Mouse (Mus musculus) macrophage (primary cell): ENCODE results near the gene Npm3. TPM values are rescaled to one million over a fixed set of nuclear protein-coding genes. Genes with fewer than 3 reads are reported as not detected.

Experiments used
- H3K27ac ChIP-seq: fragments of 350-480 bp; formaldehyde crosslinking; 2 replicates; pipeline ENCODE4 v1.9.0; 2021
- H3K36me3 ChIP-seq: fragments of 350-480 bp; formaldehyde crosslinking; 2 replicates; pipeline ENCODE4 v1.9.0; 2021; ENCODE audit errors: inconsistent target
- H3K4me3 ChIP-seq: fragments of 350-480 bp; formaldehyde crosslinking; 2 replicates; pipeline ENCODE4 v1.9.0; 2021; ENCODE audit errors: inconsistent target
- H3K79me2 ChIP-seq: fragments of 350-480 bp; formaldehyde crosslinking; 2 replicates; pipeline ENCODE4 v1.9.0; 2021; ENCODE audit errors: inconsistent target
- WGBS: methylation state at CpG from one replicate; pipeline ENCODE4 v1.1.7; 2026; ENCODE audit warnings: inconsistent platforms; ENCODE audit not compliant: missing documents; 5-methylcytosine and 5-hydroxymethylcytosine counted together
- polyA plus RNA-seq: library from polyadenylated mRNA; stranded (reverse); fragments of 250-400 nt; gene quantifications from 3 replicates; pipeline ENCODE4 v1.2.4, GENCODE M21; 2018; ENCODE audit warnings: inconsistent platforms

The Npm3 gene
- polyA plus RNA-seq, 1 experiment from 2014 or later: 11.7 TPM

DNA sequence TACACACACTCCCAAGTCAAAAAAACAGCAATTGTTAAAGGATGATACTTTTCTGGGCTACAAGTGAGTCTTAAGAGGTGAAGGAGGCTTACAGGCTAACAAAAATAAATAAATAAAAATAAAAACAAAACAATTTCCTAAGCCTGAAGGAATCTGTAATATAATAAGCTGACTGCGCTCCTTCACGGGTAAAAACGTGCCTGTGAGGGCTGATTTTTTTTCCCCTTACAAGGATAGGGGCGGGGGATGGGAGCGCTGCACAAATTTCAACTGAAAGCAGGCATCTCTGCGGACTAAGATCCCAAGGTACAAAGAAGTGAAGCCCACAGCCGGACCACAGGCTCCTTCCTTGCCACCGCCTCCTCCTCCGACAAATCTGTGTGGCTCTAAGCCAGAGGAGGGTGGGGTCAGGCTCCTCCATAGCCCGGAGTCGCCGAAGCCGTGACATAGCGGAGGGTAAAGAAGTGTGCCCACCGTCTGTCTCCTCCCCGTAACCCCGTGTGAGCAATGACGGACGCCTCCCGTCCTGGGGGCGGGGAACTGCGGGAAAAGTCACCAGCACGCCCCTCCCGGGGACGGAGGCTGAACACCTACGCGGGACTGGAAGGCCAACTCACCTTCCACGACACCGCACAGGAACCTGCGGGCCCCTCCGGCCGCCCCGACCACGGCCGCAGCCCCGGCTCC, 33.1 kb upstream of the Npm3 start:
- H3K4me3 ChIP-seq: peak overlapping the region; percentile 81
- H3K27ac ChIP-seq: peak overlapping the region; percentile 55
- under 1% methylated on average over 36 of the region's 36 CpGs for WGBS

DNA sequence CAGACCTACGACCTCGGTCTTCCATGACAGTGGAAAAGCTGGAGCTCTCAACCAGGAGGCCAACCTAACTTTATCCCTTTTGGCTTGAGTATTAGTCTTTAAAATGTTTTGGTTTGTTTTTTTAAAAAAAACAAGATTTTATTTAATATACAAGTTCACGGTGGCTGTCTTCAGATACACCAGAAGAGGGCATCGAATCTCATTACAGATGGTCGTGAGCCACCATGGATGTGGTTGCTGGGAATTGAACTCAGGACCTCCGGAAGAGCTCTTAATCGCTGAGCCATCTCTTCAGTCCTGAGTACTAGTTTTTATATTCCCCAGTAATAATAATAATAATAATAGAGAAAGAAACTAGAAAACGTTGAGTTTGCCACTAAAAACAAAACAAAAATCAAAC, 32.3 kb upstream of the Npm3 start:
- H3K4me3 ChIP-seq: peak overlapping the region; percentile 81
- WGBS: 43% methylated on average over 8 of the region's 8 CpGs
- peaks cover 31% of the 10 kb centered on the region for H3K36me3 ChIP-seq
- no peak overlapping the region for H3K27ac ChIP-seq
- H3K79me2 ChIP-seq: peaks cover 62% of the 10 kb centered on the region

More for the DNA sequence above, 33.1 kb upstream of the Npm3 start:
- Histone ChIP-seq H3K79me2 (peaks cover 55% of the 10 kb centered on the region), H3K36me3 (peaks cover 23% of the 10 kb centered on the region)

DNA sequence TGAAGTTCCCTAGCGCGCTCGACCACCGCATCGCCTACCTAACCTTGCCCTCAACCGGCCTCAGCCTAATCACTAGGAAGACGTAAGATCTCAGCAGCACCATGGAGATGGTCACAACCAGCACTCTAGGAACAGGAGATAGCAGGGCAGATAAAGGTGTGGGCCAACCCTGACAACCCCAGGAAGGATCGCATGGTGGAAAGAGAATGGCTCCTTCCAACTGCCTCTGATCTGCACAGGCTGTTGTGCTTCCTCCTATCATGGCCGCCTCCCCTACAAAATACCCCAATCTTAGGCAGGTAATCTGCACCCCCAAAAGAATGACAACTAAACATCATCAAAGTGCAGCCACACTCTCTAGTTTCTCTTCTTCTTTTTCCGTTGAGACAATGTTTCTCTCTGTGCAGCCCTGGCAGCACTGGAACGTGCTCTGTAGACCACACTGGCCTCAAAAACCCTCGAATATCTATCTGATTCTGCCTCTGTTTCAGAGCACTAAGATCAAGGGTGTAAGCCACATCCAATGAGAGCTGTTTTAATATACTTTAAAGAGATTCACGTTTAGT, 31.0 kb upstream of the Npm3 start:
- peaks cover 43% of the 10 kb centered on the region for H3K36me3 ChIP-seq
- H3K79me2 ChIP-seq: peaks cover 75% of the 10 kb centered on the region
- WGBS: 51% methylated on average over 13 of the region's 13 CpGs
- 0 out of 2 replicates have a peak overlapping the region, but pooled peaks have one; percentile 8 for H3K27ac ChIP-seq
- no peak overlapping the region for H3K4me3 ChIP-seq

DNA sequence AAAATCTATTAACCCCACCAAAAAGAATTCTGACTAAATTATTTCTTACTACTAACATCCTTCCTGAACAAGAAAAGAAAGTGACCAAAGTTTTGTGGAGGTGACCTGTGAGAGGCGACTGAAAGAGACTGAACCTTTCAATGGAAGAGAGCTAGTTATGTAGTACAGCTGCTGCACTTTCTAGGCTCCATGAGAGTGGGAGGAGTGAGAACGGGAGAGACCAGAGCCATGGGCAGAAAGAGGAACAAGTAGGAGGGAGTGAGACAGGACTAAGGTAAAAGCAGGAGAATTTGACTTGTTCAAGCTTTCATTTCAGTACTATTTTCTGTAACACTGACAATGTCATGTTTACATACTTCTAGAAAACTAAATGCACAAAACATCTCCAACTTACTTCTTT, 26.1 kb upstream of the Npm3 start:
- 62% methylated on average over 2 of the region's 2 CpGs for WGBS
- peaks cover 88% of the 10 kb centered on the region for H3K36me3 ChIP-seq

DNA sequence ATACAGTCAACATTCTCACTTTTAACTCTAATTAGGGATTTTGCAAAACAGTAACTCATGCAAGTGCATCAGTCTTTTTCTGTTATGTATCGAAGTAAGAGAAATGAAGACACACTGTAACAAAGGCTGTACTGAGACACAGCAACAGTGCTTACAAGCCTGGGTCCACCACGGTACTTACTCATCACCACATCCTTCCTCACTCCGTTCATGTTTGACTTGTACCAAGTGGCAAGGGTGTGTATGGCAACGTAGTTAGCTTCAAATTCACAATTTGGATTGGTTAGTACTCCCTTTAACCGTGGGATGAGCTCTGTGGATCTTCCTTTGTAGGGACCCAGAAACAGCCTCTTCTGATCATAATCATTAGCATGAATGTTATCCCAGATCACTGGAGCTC, 22.1 kb upstream of the Npm3 start:
- Histone ChIP-seq H3K36me3 (peaks cover 92% of the 10 kb centered on the region), H3K79me2 (peaks cover 100% of the 10 kb centered on the region), H3K27ac (no peak overlapping the region), H3K4me3 (no peak overlapping the region)
- WGBS: 69% methylated on average over 4 of the region's 5 CpGs

More for the DNA sequence above, 26.1 kb upstream of the Npm3 start:
- no peak overlapping the region for H3K27ac ChIP-seq
- H3K79me2 ChIP-seq: peaks cover 100% of the 10 kb centered on the region
- H3K4me3 ChIP-seq: no peak overlapping the region

DNA sequence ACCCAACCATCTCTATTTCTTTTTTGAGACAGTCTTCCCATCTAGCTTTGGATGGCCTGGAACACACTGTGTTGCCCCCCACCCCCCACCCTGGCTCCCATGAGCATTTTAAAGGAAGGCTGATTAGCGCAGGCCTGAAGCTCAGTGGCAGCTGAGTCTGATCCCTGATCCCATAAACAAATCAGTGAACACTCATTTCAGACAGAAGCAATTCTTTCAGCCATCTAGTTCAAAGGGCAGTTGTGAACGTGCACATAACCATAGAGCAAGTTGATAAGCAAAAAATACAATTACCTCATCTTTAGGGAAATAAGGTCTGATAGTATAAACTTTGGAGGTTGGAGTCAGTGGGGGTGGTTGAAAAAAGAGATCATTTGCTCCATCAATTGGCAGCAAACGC, 11.4 kb upstream of the Npm3 start:
- WGBS: 97% methylated on average over 3 of the region's 3 CpGs

DNA sequence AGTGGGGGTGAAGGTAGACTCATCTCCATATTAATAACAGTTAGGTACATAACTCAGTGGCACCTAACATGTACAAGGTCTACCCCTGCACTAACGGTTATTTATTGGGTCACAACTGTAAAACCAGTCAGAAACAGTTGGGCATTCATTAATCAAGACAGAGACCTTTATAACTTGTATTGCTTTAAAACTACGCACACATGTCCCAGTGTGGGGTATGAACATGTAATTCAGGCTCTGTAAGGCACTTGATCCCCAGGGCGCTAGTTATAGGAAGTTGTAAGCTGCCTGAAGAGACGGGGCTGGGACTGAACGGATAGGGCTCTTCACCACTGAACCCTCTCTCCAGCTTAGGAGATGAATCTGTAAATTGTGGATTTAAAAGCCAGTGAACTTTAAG, 9.3 kb upstream of the Npm3 start:
- Histone ChIP-seq H3K36me3 (peaks cover 92% of the 10 kb centered on the region), H3K27ac (no peak overlapping the region), H3K4me3 (no peak overlapping the region), H3K79me2 (peaks cover 18% of the 10 kb centered on the region; the same call in 1 of the 2 replicates)
- WGBS: 98% methylated on average over 5 of the region's 5 CpGs

More for the DNA sequence above, 11.4 kb upstream of the Npm3 start:
- peaks cover 32% of the 10 kb centered on the region; the same call in 1 of the 2 replicates for H3K79me2 ChIP-seq
- H3K4me3 ChIP-seq: no peak overlapping the region
- H3K36me3 ChIP-seq: peaks cover 90% of the 10 kb centered on the region
- H3K27ac ChIP-seq: no peak overlapping the region

DNA sequence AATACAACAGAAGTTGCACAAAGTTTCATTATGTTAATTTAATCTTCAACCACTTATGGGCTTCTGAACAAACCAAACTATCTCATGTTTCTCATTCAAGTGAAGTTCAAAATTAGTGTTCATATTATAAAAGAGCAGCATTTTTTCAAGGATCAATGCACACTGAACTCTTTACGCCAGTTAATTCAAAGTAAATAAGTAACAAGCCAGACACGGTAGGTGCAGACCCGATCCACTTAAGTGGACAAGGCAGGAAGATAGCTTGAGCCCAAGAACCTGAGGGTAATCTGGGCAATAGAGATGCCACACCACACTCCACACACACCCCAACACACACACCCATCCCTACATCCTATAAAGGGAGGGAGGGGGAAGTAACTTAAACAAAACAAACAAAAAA, 4.2 kb upstream of the Npm3 start:
- H3K27ac ChIP-seq: no peak overlapping the region
- H3K79me2 ChIP-seq: peaks cover 26% of the 10 kb centered on the region; the same call in 1 of the 2 replicates
- 90% methylated on average over 3 of the region's 3 CpGs for WGBS
- peaks cover 67% of the 10 kb centered on the region for H3K36me3 ChIP-seq
- H3K4me3 ChIP-seq: no peak overlapping the region

DNA sequence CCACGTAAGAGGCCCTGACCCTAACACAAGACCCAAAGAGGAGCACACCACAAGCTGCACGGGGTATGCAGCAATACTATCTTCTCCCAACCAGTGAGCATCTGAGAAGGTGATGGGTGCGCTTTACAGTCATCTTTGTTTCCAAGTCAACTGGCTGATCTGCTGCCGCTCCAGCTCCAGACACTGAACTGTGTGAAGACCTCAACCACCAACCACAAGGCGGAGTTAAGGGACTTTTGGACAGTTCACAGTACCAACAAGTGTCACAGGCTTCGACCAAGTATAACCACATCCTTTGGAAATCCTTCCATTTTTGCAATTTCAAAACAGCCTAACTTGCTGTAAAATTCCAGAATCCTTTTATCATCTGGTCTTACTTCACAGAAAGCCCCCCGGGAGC, 2.5 kb upstream of the Npm3 start:
- Histone ChIP-seq H3K36me3 (peaks cover 52% of the 10 kb centered on the region), H3K4me3 (no peak overlapping the region), H3K79me2 (peaks cover 26% of the 10 kb centered on the region; the same call in 1 of the 2 replicates), H3K27ac (no peak overlapping the region)
- WGBS: 63% methylated on average over 7 of the region's 7 CpGs

DNA sequence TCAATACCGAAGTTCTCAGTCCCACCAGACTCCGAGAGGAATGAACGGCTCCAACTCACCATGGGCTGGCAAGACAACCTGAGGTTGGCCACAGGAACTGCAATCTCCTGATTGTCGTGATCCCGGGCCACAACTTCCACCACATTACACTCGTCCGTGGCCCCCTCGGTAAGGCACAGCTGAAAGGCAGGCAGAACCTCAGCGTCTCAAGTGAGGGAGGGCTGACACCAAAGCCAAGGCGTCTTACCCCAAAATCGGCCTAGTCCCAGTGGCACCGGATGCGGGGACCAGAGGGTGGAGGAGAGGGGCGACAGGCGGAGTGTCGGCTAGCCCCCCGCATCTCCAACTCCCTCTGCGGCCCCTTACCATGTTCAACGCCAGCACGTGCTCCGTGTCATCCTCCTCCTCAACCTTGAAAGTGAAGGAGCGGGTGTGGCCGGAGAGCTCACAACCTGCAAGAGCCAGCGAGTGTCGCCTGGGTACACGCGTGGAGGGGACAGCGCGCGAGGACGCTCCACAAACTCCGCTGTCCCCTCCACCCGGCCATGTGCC, 624 bp downstream of the Npm3 start:
- WGBS: 2% methylated on average over 33 of the region's 33 CpGs
- no peak overlapping the region for H3K27ac ChIP-seq
- peaks cover 24% of the 10 kb centered on the region for H3K36me3 ChIP-seq
- peaks cover 20% of the 10 kb centered on the region; the same call in 1 of the 2 replicates for H3K79me2 ChIP-seq
- H3K4me3 ChIP-seq: peak overlapping the region; percentile 59

DNA sequence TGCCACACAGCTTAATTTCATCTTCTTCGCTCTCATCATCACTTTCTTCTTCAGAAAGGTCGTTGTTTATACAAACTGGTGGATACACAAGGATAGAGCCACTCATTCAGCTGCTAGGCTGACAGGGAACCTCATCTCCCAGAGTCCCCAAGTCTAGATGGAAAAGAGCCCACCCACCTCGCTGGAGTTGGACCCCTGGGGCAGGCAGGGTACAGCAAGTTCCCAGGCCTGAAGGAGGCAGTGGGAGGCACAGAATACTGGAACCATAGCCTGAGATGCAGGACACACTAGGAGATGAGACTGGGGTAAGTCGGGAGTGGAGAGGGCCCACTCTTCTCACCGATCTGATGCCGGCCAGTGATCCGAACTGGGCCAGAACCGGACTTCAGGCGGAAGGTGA, 1.2 kb downstream of the Npm3 start:
- H3K4me3 ChIP-seq: peak overlapping the region; percentile 59
- 54% methylated on average over 9 of the region's 9 CpGs for WGBS
- H3K27ac ChIP-seq: no peak overlapping the region
- peaks cover 17% of the 10 kb centered on the region; the same call in 1 of the 2 replicates for H3K79me2 ChIP-seq
- peaks cover 18% of the 10 kb centered on the region; the same call in 1 of the 2 replicates for H3K36me3 ChIP-seq

DNA sequence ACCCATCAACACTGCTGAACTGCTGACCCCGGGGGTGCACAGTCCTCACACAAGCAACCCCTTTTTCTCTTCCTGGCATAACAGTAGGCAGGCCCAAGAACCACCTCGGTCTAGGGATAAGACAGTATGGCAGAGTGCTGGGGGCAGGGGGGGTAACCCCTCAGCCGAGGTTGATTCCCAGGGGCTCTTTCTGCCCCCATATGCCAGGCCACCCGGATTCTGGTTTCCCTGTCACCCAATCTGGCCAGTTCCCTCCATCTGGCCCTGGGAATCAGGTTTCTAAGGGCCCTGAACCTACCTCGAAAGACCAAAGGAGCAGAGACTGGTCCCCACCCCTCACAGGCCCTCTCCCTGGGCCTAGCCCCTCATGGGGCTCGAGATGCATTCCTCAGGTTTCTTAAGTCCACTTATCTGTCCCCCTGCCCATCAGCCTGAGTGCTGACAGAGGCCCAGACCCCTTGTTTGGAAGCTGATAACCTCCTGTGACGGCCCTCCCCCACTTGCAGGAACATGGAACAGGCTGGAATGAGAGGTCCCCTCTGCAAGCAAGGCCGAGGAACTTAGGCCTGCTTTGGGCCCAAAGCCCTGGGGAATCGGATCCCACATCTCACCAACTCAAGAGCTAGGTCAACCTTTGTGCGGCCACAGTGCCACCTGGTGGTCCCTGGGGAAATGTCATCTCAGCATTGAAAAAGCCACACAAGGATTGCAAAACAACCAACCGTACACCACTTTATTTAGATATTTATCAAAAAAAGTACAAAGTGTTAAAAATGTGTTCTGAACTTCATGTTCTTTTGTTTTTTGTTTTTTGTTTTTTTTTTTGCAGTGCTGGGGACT, 2.1 kb downstream of the Npm3 start:
- Histone ChIP-seq H3K79me2 (peaks cover 7% of the 10 kb centered on the region; the same call in 1 of the 2 replicates), H3K27ac (no peak overlapping the region), H3K4me3 (no peak overlapping the region), H3K36me3 (peaks cover 11% of the 10 kb centered on the region; the same call in 1 of the 2 replicates)
- WGBS: 50% methylated on average over 11 of the region's 11 CpGs

DNA sequence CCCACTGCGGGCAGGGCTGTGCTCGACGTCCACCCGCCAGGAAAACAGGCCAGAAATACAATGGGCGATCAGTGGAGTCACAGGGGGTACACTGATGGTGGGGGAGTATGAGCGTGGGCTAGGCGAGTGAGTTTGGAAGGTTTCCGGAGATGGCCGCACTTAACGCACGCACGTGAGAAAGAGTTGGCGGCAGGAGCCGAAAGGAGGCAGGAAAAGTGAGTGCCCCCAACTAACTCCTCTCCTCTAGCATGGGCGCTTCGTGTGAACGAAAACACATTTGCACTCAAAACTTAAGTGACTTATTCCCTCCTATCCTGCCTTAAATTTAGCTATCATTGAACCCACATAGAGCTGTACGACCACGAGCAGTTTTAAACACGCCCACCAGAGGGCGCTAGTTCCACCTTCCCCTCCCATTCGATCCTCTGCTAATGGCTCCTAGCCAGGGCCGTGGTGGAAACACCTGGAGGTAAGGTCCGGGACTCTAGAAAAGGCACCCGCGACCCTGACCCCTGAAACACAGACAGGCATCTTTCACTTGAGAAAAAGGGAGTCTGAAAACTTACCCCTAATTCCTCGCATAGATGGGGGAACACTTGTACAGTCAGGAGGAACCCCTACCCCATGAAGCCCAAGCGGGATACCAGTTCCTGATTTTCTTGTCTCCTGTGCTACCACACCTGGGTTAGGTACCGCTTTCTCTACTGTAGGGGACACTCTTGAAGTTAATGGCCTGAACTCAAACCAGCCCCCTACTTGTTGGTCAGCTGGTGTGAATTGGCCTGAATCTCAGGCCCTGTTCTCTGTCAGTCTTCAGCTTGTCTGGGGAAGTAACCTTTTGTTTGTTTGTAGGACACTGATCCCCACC, 3.0 kb downstream of the Npm3 start:
- Histone ChIP-seq H3K27ac (no peak overlapping the region), H3K36me3 (peaks cover 2% of the 10 kb centered on the region; the same call in 1 of the 2 replicates), H3K79me2 (no peaks in the 10 kb centered on the region; the same call in 1 of the 2 replicates), H3K4me3 (no peak overlapping the region)
- 23% methylated on average over 28 of the region's 29 CpGs for WGBS
